Mouse (Mus musculus): ENCODE results near the gene 4632433K11Rik. TPM values are rescaled to one million over a fixed set of nuclear protein-coding genes. Genes with fewer than 3 reads are reported as not detected.

4632433K11Rik gene
- total and polyA plus RNA-seq, 3 experiments: not detected

DNA sequence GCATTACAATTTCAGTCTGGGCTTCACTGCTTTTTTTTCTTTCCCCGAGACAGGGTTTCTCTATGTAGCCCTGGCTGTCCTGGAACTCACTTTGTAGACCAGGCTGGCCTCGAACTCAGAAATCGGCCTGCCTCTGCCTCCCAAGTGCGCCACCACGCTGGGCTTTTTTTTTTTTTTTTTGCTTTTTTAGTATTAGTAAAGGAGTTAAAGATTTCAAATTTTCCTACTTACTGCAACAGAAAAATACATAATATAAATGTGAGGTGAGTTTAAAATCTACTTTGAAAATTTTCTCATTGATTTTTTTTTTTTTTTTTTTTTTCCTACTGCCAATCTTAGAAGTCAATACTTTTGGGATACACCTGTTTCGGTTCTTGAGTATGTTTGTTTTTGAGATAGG lies 31.0 kb downstream of the 4632433K11Rik start:
- H3K4me1 ChIP-seq (ENCODE audit: control insufficient read depth in 1 of 2, insufficient read depth in 2 of 2): peaks cover 2 to 34% of the 10 kb centered on the region in 2 experiments
- DNase-seq (ENCODE audit: extremely low read depth): no peak
- no peaks in the 10 kb centered on the region for H3K9me3 ChIP-seq (replicated peaks; ENCODE audit: low read length)
- H3K79me2 ChIP-seq (replicated peaks; ENCODE audit: control insufficient read depth, extremely low read depth, insufficient read depth, poor library complexity, severe bottlenecking): peaks cover 72% of the 10 kb centered on the region
- peaks cover 42 to 55% of the 10 kb centered on the region in 2 experiments for H3K36me3 ChIP-seq (replicated peaks in 1 of 2; ENCODE audit: control insufficient read depth in 1 of 2, insufficient read depth in 1 of 2, low read length in 1 of 2)
- no peak overlapping the region for H3K27ac ChIP-seq (ENCODE audit: insufficient read depth, low read depth)
- H3K9ac ChIP-seq (ENCODE audit: insufficient read depth, low read depth): no peak overlapping the region
- peak overlapping the region; percentile 80 for H3K4me2 ChIP-seq (ENCODE audit: insufficient read depth, low read depth, poor library complexity, severe bottlenecking)
- no peak overlapping the region for H3K4me3 ChIP-seq (replicated peaks in 1 of 3; ENCODE audit: low read depth in 2 of 3, low read length in 2 of 3, poor library complexity in 1 of 3)
- TF ChIP-seq MXI1 (IDR thresholded peaks at IDR 0.05; ENCODE audit: low read depth, low read length) (no peak), TBP (conservative IDR thresholded peaks at IDR 0.05; ENCODE audit: low read depth, low read length) (no peak), RCOR1 (conservative IDR thresholded peaks at IDR 0.05; ENCODE audit: low read depth, low read length) (no peak), ELF1 (IDR thresholded peaks at IDR 0.05; ENCODE audit: low read depth, low read length) (no peak), CTCF (conservative IDR thresholded peaks at IDR 0.05 in 1 of 2, IDR thresholded peaks at IDR 0.05 in 1 of 2; ENCODE audit: low read depth in 2 of 2, low read length in 2 of 2) (no peak), SIN3A (IDR thresholded peaks at IDR 0.05; ENCODE audit: low read length) (no peak), JUND (conservative IDR thresholded peaks at IDR 0.05; ENCODE audit: low read depth, low read length) (no peak), SMC3 (IDR thresholded peaks at IDR 0.05; ENCODE audit: low read depth, low read length) (no peak), POLR2AphosphoS2 (IDR thresholded peaks at IDR 0.05; ENCODE audit: low read depth, low read length) (no peak), UBTF (IDR thresholded peaks at IDR 0.05; ENCODE audit: low read depth, low read length) (no peak), HCFC1 (IDR thresholded peaks at IDR 0.05; ENCODE audit: low read depth, low read length) (no peak), KAT2A (IDR thresholded peaks at IDR 0.05; ENCODE audit: insufficient replicate concordance, low read length) (no peak), MAZ (IDR thresholded peaks at IDR 0.05; ENCODE audit: low read depth, low read length) (no peak), USF1 (IDR thresholded peaks at IDR 0.05; ENCODE audit: low read depth, low read length) (no peak), E2F4 (IDR thresholded peaks at IDR 0.05; ENCODE audit: insufficient replicate concordance, low read depth, low read length) (no peak)
- in situ Hi-C loops (cut with MboI; ENCODE audit: low pct_ligation_motif_present, low pct_unique_long_range_greater_than_20kb, low sequenced_read_pairs) (loop anchor here (5.0 kb wide), 1 partner anchor 62 kb away; the partner anchor contains the start of gene Rasl2-9), dilution Hi-C loops (cut with MboI; ENCODE audit: extremely low pct_ligation_motif_present, extremely low pct_unique_long_range_greater_than_20kb, low sequenced_read_pairs) (no loop called here)
- H3K27me3 ChIP-seq (replicated peaks): no peaks in the 10 kb centered on the region

DNA sequence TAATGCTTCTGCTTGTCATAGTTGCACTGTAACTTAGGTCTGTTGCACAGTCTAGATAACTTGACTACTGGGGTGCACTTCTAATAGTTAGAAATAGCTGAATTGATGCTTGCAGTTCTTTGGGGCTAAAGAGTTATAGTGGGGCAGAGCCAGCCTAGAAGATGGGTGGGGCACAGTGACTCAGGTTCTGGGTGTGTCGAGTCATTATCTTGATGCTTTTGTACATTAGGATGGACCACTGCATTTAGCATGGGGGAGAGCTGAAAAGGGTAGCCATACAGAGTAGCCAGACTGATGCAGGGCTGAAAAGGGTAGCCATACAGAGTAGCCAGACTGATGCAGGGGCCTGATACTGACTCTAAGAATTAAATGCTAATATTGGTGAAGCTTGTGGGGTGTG lies 39.7 kb downstream of the 4632433K11Rik start:
- DNase-seq (ENCODE audit: extremely low read depth): no peak
- Histone ChIP-seq H3K4me3 (replicated peaks in 1 of 3; ENCODE audit: low read depth in 2 of 3, low read length in 2 of 3, poor library complexity in 1 of 3) (no peak overlapping the region), H3K36me3 (replicated peaks in 1 of 2; ENCODE audit: control insufficient read depth in 1 of 2, insufficient read depth in 1 of 2, low read length in 1 of 2) (peaks cover 92 to 97% of the 10 kb centered on the region in 2 experiments), H3K4me2 (ENCODE audit: insufficient read depth, low read depth, poor library complexity, severe bottlenecking) (no peak overlapping the region), H3K9me3 (replicated peaks; ENCODE audit: low read length) (no peaks in the 10 kb centered on the region), H3K27ac (ENCODE audit: insufficient read depth, low read depth) (no peak overlapping the region), H3K27me3 (replicated peaks) (no peaks in the 10 kb centered on the region), H3K9ac (ENCODE audit: insufficient read depth, low read depth) (no peak overlapping the region), H3K4me1 (ENCODE audit: control insufficient read depth in 1 of 2, insufficient read depth in 2 of 2) (peaks cover 0 to 22% of the 10 kb centered on the region in 2 experiments; a peak in 2 of 4 replicates), H3K79me2 (replicated peaks; ENCODE audit: control insufficient read depth, extremely low read depth, insufficient read depth, poor library complexity, severe bottlenecking) (peaks cover 82% of the 10 kb centered on the region)
- in situ Hi-C loops (cut with MboI; ENCODE audit: low pct_ligation_motif_present, low pct_unique_long_range_greater_than_20kb, low sequenced_read_pairs) (no loop called here), dilution Hi-C loops (cut with MboI; ENCODE audit: extremely low pct_ligation_motif_present, extremely low pct_unique_long_range_greater_than_20kb, low sequenced_read_pairs) (no loop called here)
- TF ChIP-seq SMC3 (IDR thresholded peaks at IDR 0.05; ENCODE audit: low read depth, low read length) (no peak), RCOR1 (conservative IDR thresholded peaks at IDR 0.05; ENCODE audit: low read depth, low read length) (no peak)
